Mouse (Mus musculus) myocyte (in vitro differentiated cells): Measurements from ENCODE around the gene Myh7b. TPM values are rescaled to one million over a fixed set of nuclear protein-coding genes. Genes with fewer than 3 reads are reported as not detected.

ENCODE experiments used
- H3K27me3 ChIP-seq: one replicate; pipeline ENCODE4 v1.6.1; 2011; ENCODE audit not compliant: control insufficient read depth, insufficient read depth, insufficient read length
- H3K36me3 ChIP-seq: one replicate; pipeline ENCODE4 v1.6.1; 2011; ENCODE audit not compliant: control insufficient read depth, insufficient read depth
- H3K4me2 ChIP-seq: one replicate; pipeline ENCODE4 v1.6.1; 2011; ENCODE audit warnings: low read depth, control low read depth
- H3K4me3 ChIP-seq: one replicate; pipeline ENCODE4 v1.5.1; 2011; ENCODE audit warnings: mild to moderate bottlenecking, control low read depth, moderate library complexity
- H3K79me2 ChIP-seq: one replicate; pipeline ENCODE4 v1.6.1; 2011; ENCODE audit not compliant: control insufficient read depth, insufficient read depth
- H3ac ChIP-seq: one replicate; pipeline ENCODE4 v1.6.1; 2011; ENCODE audit not compliant: control insufficient read depth, insufficient read length
- CEBPB ChIP-seq: IDR thresholded peaks from 2 replicates; pipeline ENCODE4 v1.6.1; 2011; ENCODE audit warnings: mild to moderate bottlenecking, moderate library complexity; ENCODE audit not compliant: poor library complexity, insufficient read depth, severe bottlenecking
- E2F4 ChIP-seq: IDR thresholded peaks from one replicate; pipeline ENCODE4 v1.6.1; 2011; ENCODE audit warnings: mild to moderate bottlenecking, control low read depth, moderate library complexity; ENCODE audit not compliant: insufficient read depth
- MAX ChIP-seq: IDR thresholded peaks from one replicate; pipeline ENCODE4 v1.6.1; 2011; ENCODE audit warnings: low read depth, mild to moderate bottlenecking, control low read depth
- MYOD1 ChIP-seq, 3 experiments: IDR thresholded peaks; one replicate each; pipeline ENCODE4 v1.6.1; 2011; ENCODE audit warnings: control low read depth in 2 of 3, low read depth in 2 of 3, mild to moderate bottlenecking in 2 of 3, moderate library complexity in 1 of 3; ENCODE audit not compliant: insufficient read length in 2 of 3, control insufficient read depth in 1 of 3
- MYOG ChIP-seq, 3 experiments: IDR thresholded peaks; one replicate each; pipeline ENCODE4 v1.6.1; 2011; ENCODE audit warnings: control low read depth in 2 of 3, low read depth in 2 of 3, mild to moderate bottlenecking in 2 of 3; ENCODE audit not compliant: insufficient read length in 2 of 3, control insufficient read depth in 1 of 3, insufficient read depth in 1 of 3
- POLR2A ChIP-seq: IDR thresholded peaks from one replicate; pipeline ENCODE4 v1.6.1; 2011; ENCODE audit warnings: low read depth, mild to moderate bottlenecking, control low read depth, moderate library complexity; ENCODE audit not compliant: insufficient read length
- POLR2AphosphoS2 ChIP-seq: IDR thresholded peaks from one replicate; pipeline ENCODE4 v1.6.1; 2011; ENCODE audit warnings: low read depth, control low read depth; ENCODE audit not compliant: insufficient read length
- REST ChIP-seq: IDR thresholded peaks from one replicate; pipeline ENCODE4 v1.6.1; 2011; ENCODE audit warnings: mild to moderate bottlenecking, control low read depth, moderate library complexity; ENCODE audit not compliant: insufficient read depth, insufficient read length
- SRF ChIP-seq: IDR thresholded peaks from one replicate; pipeline ENCODE4 v1.6.1; 2011; ENCODE audit warnings: low read depth; ENCODE audit not compliant: control insufficient read depth, insufficient read length
- TCF12 ChIP-seq: IDR thresholded peaks from one replicate; pipeline ENCODE4 v1.6.1; 2011; ENCODE audit warnings: mild to moderate bottlenecking, control low read depth; ENCODE audit not compliant: poor library complexity, insufficient read depth, severe bottlenecking
- TCF3 ChIP-seq: IDR thresholded peaks from one replicate; pipeline ENCODE4 v1.6.1; 2011; ENCODE audit warnings: low read depth, control low read depth; ENCODE audit not compliant: insufficient read length
- USF1 ChIP-seq: IDR thresholded peaks from one replicate; pipeline ENCODE4 v1.6.1; 2011; ENCODE audit warnings: low read depth, mild to moderate bottlenecking, control low read depth, moderate library complexity
- polyA plus RNA-seq: library from polyadenylated mRNA; unstranded; fragments of >200 nt; fragmentation: generic; extraction: Trizol; gene quantifications from one replicate; pipeline ENCODE4 v1.2.1, GENCODE M21; 2012; ENCODE audit warnings: missing spikeins

Gene Myh7b
- polyA plus RNA-seq, 1 experiment: 12.2 TPM

GRCm38 (mm10) chr2:155619817-155620216 lies 8.8 kb downstream of the Myh7b start:
- H3K27me3 ChIP-seq: no peaks in the 10 kb centered on the region
- no peaks in the 10 kb centered on the region for H3K79me2 ChIP-seq
- peak overlapping the region; percentile 64 for H3K4me2 ChIP-seq
- no peak overlapping the region for H3K4me3 ChIP-seq
- TF ChIP-seq POLR2A (no peak), TCF12 (no peak)
- no peak overlapping the region for H3ac ChIP-seq
- H3K36me3 ChIP-seq: no peaks in the 10 kb centered on the region

- Histone ChIP-seq H3K4me2 (no peak overlapping the region), H3K27me3 (no peaks in the 10 kb centered on the region), H3K36me3 (no peaks in the 10 kb centered on the region), H3K79me2 (no peaks in the 10 kb centered on the region), H3K4me3 (no peak overlapping the region), H3ac (no peak overlapping the region)
- peak; percentile 39 for TF ChIP-seq POLR2AphosphoS2
- TF ChIP-seq TCF3: no peak
Measured at GRCm38 (mm10) chr2:155622606-155623005, 11.6 kb downstream of the Myh7b start.

GRCm38 (mm10) chr2:155623996-155624395 lies 13.0 kb downstream of the Myh7b start:
- no peak overlapping the region for H3K4me3 ChIP-seq
- no peaks in the 10 kb centered on the region for H3K79me2 ChIP-seq
- no peak overlapping the region for H3K4me2 ChIP-seq
- H3ac ChIP-seq: no peak overlapping the region
- peaks cover 4% of the 10 kb centered on the region for H3K36me3 ChIP-seq
- no peaks in the 10 kb centered on the region for H3K27me3 ChIP-seq
- TF ChIP-seq POLR2A: no peak
- TF ChIP-seq POLR2AphosphoS2: no peak
- no peak for TF ChIP-seq USF1
- no peak for TF ChIP-seq SRF
- TF ChIP-seq MAX: no peak
- no peak for TF ChIP-seq REST
- no peak for TF ChIP-seq E2F4
- TF ChIP-seq TCF3: no peak
- no peak for TF ChIP-seq CEBPB
- no peak for TF ChIP-seq MYOG (IDR thresholded peaks at IDR 0.05; ENCODE audit: control insufficient read depth in 1 of 3, insufficient read depth in 1 of 3, insufficient read length in 2 of 3, low read depth in 2 of 3)
- no peak for TF ChIP-seq TCF12
- no peak for TF ChIP-seq MYOD1 (IDR thresholded peaks at IDR 0.05; ENCODE audit: control insufficient read depth in 1 of 3, insufficient read length in 2 of 3, low read depth in 2 of 3)

GRCm38 (mm10) chr2:155624730-155625129 lies 13.7 kb downstream of the Myh7b start:
- TF ChIP-seq REST: no peak
- TF ChIP-seq CEBPB: no peak
- peak; percentile 38 for TF ChIP-seq USF1
- no peak for TF ChIP-seq MAX
- TF ChIP-seq TCF3: no peak
- no peak for TF ChIP-seq POLR2A
- H3K79me2 ChIP-seq: no peaks in the 10 kb centered on the region
- peaks cover 4% of the 10 kb centered on the region for H3K36me3 ChIP-seq
- H3K4me3 ChIP-seq: no peak overlapping the region
- H3K4me2 ChIP-seq: peak overlapping the region; percentile 45
- no peaks in the 10 kb centered on the region for H3K27me3 ChIP-seq
- H3ac ChIP-seq: no peak overlapping the region

GRCm38 (mm10) chr2:155626277-155626676 lies 15.3 kb downstream of the Myh7b start:
- H3K4me2 ChIP-seq: no peak overlapping the region
- no peaks in the 10 kb centered on the region for H3K27me3 ChIP-seq
- H3K79me2 ChIP-seq: no peaks in the 10 kb centered on the region
- H3K36me3 ChIP-seq: peaks cover 4% of the 10 kb centered on the region
- no peak overlapping the region for H3ac ChIP-seq
- TF ChIP-seq TCF3 (no peak), MAX (no peak), MYOG (IDR thresholded peaks at IDR 0.05; ENCODE audit: control insufficient read depth in 1 of 3, insufficient read depth in 1 of 3, insufficient read length in 2 of 3, low read depth in 2 of 3) (no peak), MYOD1 (IDR thresholded peaks at IDR 0.05; ENCODE audit: control insufficient read depth in 1 of 3, insufficient read length in 2 of 3, low read depth in 2 of 3) (no peak), POLR2AphosphoS2 (peak; percentile 21), USF1 (no peak)
- H3K4me3 ChIP-seq: no peak overlapping the region

- TF ChIP-seq TCF3 (no peak), E2F4 (no peak), MYOD1 (IDR thresholded peaks at IDR 0.05; ENCODE audit: control insufficient read depth in 1 of 3, insufficient read length in 2 of 3, low read depth in 2 of 3) (no peak), MAX (no peak), POLR2A (no peak), MYOG (IDR thresholded peaks at IDR 0.05; ENCODE audit: control insufficient read depth in 1 of 3, insufficient read depth in 1 of 3, insufficient read length in 2 of 3, low read depth in 2 of 3) (no peak), USF1 (no peak), REST (no peak), TCF12 (no peak), POLR2AphosphoS2 (no peak), SRF (no peak), CEBPB (no peak)
- H3K4me3 ChIP-seq: no peak overlapping the region
- no peak overlapping the region for H3ac ChIP-seq
- peaks cover 4% of the 10 kb centered on the region for H3K36me3 ChIP-seq
- H3K4me2 ChIP-seq: no peak overlapping the region
- no peaks in the 10 kb centered on the region for H3K79me2 ChIP-seq
- H3K27me3 ChIP-seq: no peaks in the 10 kb centered on the region
Measured at GRCm38 (mm10) chr2:155627030-155627738, 16.2 kb downstream of the Myh7b start.
